Mouse (Mus musculus): ENCODE measurements around the gene Prkab2. TPM values are rescaled to one million over a fixed set of nuclear protein-coding genes. Genes with fewer than 3 reads are reported as not detected.
A peak's percentile ranks its signal among the peaks of the same experiment; 100 is the strongest.

The Prkab2 gene
- total and polyA plus RNA-seq, 3 experiments = 3.3 to 7.0 TPM; not detected in 1

DNA sequence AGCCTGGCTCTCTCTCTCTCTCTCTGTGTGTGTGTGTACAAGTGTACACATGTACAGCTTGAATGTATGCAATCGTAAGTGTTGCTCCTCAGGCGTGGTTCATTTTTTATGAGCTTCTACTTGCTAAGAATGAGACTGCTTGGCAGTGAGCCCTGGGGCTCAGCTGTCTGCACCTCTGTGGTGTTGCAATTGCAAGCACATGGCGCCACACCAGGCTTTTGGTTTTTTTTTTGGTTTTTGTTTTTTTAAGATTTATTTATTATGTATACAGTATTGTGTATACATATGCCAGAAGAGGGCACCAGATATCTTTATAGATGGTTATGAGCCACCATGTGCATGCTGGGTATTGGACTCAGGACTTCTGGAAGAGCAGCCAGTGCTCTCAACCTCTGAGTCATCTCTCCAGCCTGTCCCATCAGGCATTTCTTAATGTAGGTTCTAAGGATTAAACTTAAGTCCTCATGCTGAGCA lies 23.7 kb upstream of the Prkab2 start (continued):
- TF ChIP-seq MAFK (IDR thresholded peaks at IDR 0.05; ENCODE audit: borderline replicate concordance, low read depth, low read length) (no peak), MYC (IDR thresholded peaks at IDR 0.05; ENCODE audit: low read depth, low read length) (peak; percentile 57; the same call in 1 of the 2 replicates), MEF2A (IDR thresholded peaks at IDR 0.05; ENCODE audit: extremely low read depth, insufficient replicate concordance, low read depth, low read length, poor library complexity, severe bottlenecking) (no peak), MAZ (IDR thresholded peaks at IDR 0.05; ENCODE audit: low read depth, low read length) (no peak), MXI1 (IDR thresholded peaks at IDR 0.05; ENCODE audit: low read depth, low read length) (no peak), RAD21 (IDR thresholded peaks at IDR 0.05; ENCODE audit: low read depth, low read length) (peak; percentile 63), TCF12 (IDR thresholded peaks at IDR 0.05; ENCODE audit: low read depth, low read length) (no peak), SIN3A (IDR thresholded peaks at IDR 0.05; ENCODE audit: low read length) (no peak), KAT2A (conservative IDR thresholded peaks at IDR 0.05; ENCODE audit: low read depth, low read length) (no peak), CHD2 (IDR thresholded peaks at IDR 0.05; ENCODE audit: low read length) (no peak)

- Histone ChIP-seq H3K9ac (ENCODE audit: control insufficient read depth, low read depth, low read length, poor library complexity, severe bottlenecking) (no peak overlapping the region), H3K4me1 (ENCODE audit: control insufficient read depth in 1 of 2, insufficient read depth in 2 of 2, low read length in 2 of 2) (no peaks in the 10 kb centered on the region), H3K4me3 (ENCODE audit: control insufficient read depth in 1 of 2, insufficient read depth in 1 of 2, low read depth in 2 of 2, low read length in 2 of 2) (no peak overlapping the region), H3K27ac (ENCODE audit: control insufficient read depth, low read depth, low read length) (no peak overlapping the region), H3K79me2 (ENCODE audit: control insufficient read depth, insufficient read depth, low read length, poor library complexity) (no peaks in the 10 kb centered on the region), H3K9me3 (replicated peaks; ENCODE audit: insufficient read depth, low read length) (no peaks in the 10 kb centered on the region), H3K36me3 (ENCODE audit: control insufficient read depth in 1 of 2, insufficient read depth in 2 of 2, low read length in 2 of 2) (no peaks in the 10 kb centered on the region), H3K27me3 (ENCODE audit: control insufficient read depth in 1 of 2, insufficient read depth in 2 of 2, low read length in 2 of 2) (peaks cover 14 to 28% of the 10 kb centered on the region in 2 experiments)
- TF ChIP-seq NRF1 (IDR thresholded peaks at IDR 0.05; ENCODE audit: insufficient read depth, low read depth, low read length, poor library complexity, severe bottlenecking) (no peak), MAX (IDR thresholded peaks at IDR 0.05; ENCODE audit: low read length) (no peak), BHLHE40 (IDR thresholded peaks at IDR 0.05; ENCODE audit: borderline replicate concordance, low read depth, low read length) (no peak), TBP (IDR thresholded peaks at IDR 0.05; ENCODE audit: low read depth, low read length) (no peak)
- no peak for DNase-seq (ENCODE audit: low read depth, low spot score)
Observed at GRCm38 (mm10) chr3:97641396-97641795, 16.6 kb upstream of the Prkab2 start.

GRCm38 (mm10) chr3:97642001-97642400 lies 16.0 kb upstream of the Prkab2 start:
- no peak for TF ChIP-seq USF2 (IDR thresholded peaks at IDR 0.05; ENCODE audit: borderline replicate concordance in 1 of 2, insufficient read depth in 1 of 2, low read depth in 1 of 2, low read length in 2 of 2)
- no peak for TF ChIP-seq CHD2 (IDR thresholded peaks at IDR 0.05; ENCODE audit: low read length)
- TF ChIP-seq MAZ (IDR thresholded peaks at IDR 0.05; ENCODE audit: low read depth, low read length) = no peak
- TF ChIP-seq ZNF384 (IDR thresholded peaks at IDR 0.05; ENCODE audit: low read depth, low read length) = no peak
- no peak for TF ChIP-seq RAD21 (IDR thresholded peaks at IDR 0.05; ENCODE audit: low read depth, low read length)
- TF ChIP-seq POLR2A (IDR thresholded peaks at IDR 0.05; ENCODE audit: control insufficient read depth in 1 of 2, insufficient read depth in 1 of 2, low read depth in 1 of 2, low read length in 2 of 2, poor library complexity in 1 of 2) = no peak
- TF ChIP-seq POLR2AphosphoS5 (IDR thresholded peaks at IDR 0.05; ENCODE audit: borderline replicate concordance, low read depth, low read length) = no peak
- TF ChIP-seq KAT2A (conservative IDR thresholded peaks at IDR 0.05; ENCODE audit: low read depth, low read length) = no peak
- no peak for TF ChIP-seq EP300 (IDR thresholded peaks at IDR 0.05; ENCODE audit: low read depth in 1 of 2, low read length in 2 of 2)
- TF ChIP-seq MYC (IDR thresholded peaks at IDR 0.05; ENCODE audit: low read depth, low read length) = no peak
- H3K4me1 ChIP-seq (ENCODE audit: control insufficient read depth in 1 of 2, insufficient read depth in 2 of 2, low read length in 2 of 2) = no peaks in the 10 kb centered on the region
- no peak overlapping the region for H3K27ac ChIP-seq (ENCODE audit: control insufficient read depth, low read depth, low read length)
- H3K9ac ChIP-seq (ENCODE audit: control insufficient read depth, low read depth, low read length, poor library complexity, severe bottlenecking) = no peak overlapping the region
- H3K9me3 ChIP-seq (replicated peaks; ENCODE audit: insufficient read depth, low read length) = no peaks in the 10 kb centered on the region
- H3K79me2 ChIP-seq (ENCODE audit: control insufficient read depth, insufficient read depth, low read length, poor library complexity) = no peaks in the 10 kb centered on the region
- DNase-seq (ENCODE audit: low read depth, low spot score) = no peak
- no peak overlapping the region for H3K4me3 ChIP-seq (ENCODE audit: control insufficient read depth in 1 of 2, insufficient read depth in 1 of 2, low read depth in 2 of 2, low read length in 2 of 2)
- H3K27me3 ChIP-seq (ENCODE audit: control insufficient read depth in 1 of 2, insufficient read depth in 2 of 2, low read length in 2 of 2) = peaks cover 14 to 26% of the 10 kb centered on the region in 2 experiments
- H3K36me3 ChIP-seq (ENCODE audit: control insufficient read depth in 1 of 2, insufficient read depth in 2 of 2, low read length in 2 of 2) = no peaks in the 10 kb centered on the region

All from MEL (cell line).